Mouse (Mus musculus) cerebellum, adult (tissue): ENCODE results near the gene Catsperb.
"Not testable (repeated sequence)": the region's sequence is repeated elsewhere in the genome, so short reads cannot be mapped to it uniquely, and the experiment has no call there.

Experiments used
- ATAC-seq: cut with Nextera tagmentation; 2 replicates; pipeline ENCODE4 v1.9.2; 2017; ENCODE audit warnings: mild to moderate bottlenecking, moderate library complexity, mixed read lengths; ENCODE audit not compliant: insufficient number of reproducible peaks, low FRiP score, low TSS enrichment

Catsperb gene

DNA sequence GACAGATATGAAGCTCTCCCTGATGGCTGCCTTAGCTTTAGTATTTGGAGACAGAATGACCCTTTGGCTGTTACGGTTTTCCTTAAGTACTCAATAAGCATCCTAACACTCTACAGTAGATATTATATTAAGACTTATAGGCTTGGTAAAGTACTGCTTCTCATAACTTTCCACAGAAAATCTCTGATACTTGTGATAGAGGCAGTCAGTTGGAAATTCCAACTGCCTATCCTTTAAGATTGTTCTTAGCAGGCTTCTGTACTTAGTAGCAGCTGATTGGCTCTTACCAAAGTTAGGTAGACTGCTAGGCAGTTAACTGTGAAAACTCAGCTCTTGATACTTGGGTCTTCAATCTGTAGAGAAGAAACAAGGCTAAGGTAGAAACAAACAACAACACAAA is at the start of gene Catsperb:
TSS of gene Catsperb (plus strand) at position 301 of the 400 bp plus-strand sequence.
- ATAC-seq, result not testable (repeated sequence)

DNA sequence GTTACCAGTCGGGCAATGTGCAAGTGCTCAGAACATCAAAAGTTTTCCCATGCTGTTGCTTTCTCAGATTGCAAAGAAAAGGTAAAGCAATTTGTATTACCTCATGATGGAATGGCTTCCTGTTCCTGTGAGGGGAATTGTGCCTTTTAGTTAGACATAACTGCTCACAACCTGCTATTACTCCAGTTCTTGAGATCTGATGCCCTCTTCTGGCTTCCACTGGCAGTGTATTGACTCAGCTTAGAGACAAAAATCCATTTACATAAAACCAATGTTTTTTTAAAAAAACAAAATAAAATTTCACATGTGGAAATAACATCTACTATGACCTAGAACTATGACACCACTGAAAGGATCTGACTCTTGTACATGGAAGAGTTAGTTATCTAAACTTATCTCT is 43.0 kb upstream of the Catsperb start:
- not testable (repeated sequence) for ATAC-seq

DNA sequence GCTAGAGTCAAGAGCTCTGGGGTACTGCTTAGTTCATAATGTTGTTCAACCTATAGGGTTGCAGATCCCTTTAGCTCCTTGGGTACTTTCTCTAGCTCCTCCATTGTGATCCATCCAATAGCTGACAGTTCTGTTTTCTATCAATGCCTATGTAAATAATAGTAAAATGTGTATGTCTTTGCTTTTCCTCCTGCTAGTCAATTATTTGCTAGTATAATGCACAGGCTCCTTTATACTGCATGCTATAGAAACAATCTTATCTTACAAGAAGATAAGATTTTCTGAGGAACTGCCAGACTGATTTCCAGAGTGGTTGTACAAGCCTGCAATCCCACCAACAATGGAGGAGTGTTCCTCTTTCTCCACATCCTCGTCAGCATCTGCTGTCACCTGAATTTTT is 23.0 kb upstream of the Catsperb start:
- ATAC-seq, result not testable (repeated sequence)

DNA sequence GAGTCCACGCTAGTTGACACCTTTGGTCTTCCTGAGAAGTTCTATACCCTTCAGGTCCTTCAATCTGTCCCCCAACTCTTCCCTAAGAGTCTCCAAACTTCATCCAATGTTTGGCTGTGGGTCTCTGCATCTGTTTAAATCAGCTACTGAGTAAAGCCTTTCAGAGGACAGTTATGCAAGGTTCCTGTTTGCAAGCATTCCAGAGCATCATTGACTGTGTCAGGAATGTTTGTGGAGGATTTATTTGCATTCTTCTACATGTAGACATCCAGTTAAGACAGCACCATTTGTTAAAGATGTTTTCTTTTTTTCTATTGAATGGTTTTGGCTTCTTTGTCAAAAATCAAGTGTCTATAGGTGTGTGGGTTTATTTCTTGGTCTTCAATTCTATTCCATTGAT is 21.7 kb downstream of the Catsperb start:
- ATAC-seq, result no peak

DNA sequence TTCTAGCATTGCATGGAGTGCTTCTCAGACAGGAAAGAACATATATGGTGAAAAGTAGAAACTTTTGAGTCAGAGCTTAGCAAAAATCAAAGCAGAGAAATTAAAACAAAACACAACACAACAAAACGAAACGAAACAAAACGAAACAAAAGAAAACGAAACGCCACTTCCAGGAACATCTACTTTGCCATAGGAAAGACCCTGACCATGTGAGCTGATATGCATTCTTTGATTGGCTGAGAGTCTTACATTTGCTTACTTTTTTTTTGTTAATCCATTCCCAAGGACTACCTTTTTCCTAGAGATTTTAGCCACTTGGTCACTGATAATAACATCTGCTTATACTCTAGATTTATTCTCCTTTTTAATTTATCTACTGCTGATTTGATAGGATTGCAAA is 57.6 kb downstream of the Catsperb start:
- ATAC-seq, result no peak

DNA sequence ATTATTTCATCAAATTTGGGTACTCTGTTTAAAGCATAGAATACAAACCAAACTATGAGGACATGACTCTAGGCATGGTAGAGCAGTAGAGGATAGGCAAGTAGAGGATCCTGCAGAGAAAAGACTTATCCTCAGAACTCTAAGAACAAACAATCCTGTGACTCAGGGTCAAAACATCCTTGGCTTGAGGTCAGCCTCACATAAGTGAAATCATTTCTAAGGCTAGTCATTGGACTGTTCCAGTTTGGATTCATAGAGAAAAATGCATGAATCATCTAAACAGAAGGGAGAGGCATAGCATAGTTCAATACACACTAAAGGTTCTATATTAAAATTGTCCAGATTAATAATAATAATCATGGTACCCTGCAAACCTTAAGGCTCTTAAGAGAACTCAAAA is 79.1 kb downstream of the Catsperb start:
- ATAC-seq, result no peak

DNA sequence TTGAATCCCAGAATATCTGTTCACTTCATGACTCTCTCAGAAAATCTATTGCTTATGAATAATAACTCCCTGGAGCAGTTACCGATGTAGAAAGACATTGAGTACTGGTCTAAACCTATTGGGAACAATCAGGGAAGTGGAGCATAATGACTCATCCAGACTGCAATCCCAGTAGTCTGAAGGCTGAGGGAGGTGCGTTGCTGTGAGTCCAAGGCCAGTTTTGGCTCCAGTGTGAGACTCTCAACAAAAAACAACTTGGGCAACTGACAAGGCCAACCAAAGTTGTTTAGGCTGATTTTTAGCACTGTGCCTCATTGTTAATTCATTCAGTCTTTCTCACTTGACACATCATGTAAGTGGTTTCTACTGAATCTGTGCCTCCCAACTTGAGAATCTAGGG is 106.9 kb downstream of the Catsperb start:
- not testable (repeated sequence) for ATAC-seq

DNA sequence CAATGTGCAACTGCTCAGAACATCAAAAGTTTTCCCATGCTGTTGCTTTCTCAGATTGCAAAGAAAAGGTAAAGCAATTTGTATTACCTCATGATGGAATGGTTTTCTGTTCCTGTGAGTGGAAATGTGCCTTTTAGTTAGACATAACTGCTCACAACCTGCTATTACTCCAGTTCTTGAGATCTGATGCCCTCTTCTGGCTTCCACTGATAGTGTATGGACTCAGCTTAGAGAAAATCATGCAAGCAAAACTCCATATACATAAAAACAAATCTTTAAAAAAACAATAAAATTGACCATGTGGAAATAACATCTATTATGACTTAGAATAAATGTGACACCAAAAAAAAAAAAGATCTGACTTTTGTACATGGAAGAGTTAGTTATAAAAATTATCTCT is 202.2 kb downstream of the Catsperb start:
- ATAC-seq, result not testable (repeated sequence)

DNA sequence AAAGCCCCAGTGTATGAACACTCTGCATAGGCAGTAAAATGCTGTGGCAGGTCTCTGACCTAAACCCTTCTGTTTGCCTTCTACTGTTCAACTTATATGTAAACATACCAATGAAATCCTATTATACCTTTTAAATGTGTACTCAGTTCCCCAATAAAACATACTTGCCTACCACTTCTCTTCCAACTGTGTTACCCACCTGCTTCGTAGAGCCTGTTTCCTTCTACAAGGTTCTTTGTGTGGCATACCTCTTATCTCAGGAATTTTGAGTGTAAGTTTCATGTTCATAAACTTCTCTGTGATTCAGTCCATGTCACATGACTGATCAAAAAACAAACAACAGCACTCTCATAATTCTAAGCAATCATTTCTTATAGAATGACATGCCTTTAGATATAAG is 228.7 kb downstream of the Catsperb start:
- no peak for ATAC-seq

DNA sequence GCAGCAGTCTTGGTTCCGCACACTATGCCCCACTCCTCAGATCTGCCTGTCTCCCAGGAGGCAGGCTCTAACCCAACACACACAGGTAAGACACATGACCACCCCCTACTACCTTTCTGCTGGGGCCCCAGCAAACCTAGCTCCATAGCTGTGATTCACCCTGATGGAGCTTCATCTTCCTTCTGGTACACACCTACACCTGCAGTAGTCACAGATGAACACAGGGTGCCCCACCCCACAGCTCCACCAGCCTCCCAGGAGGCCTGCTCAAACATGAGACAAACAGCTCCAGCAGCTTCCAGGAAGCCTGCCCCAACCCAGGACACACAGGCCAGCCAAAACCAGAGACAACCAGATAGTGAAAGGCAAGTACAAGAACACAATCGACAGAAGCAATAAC is 263.0 kb downstream of the Catsperb start:
- ATAC-seq, result no peak
